Mouse (Mus musculus): ENCODE measurements around the gene Sh3gl1.

Sh3gl1 gene

GRCm38 (mm10) chr17:55986030-55986961 is 50.1 kb downstream of the Sh3gl1 start, which contains the start of gene Fsd1:
Gene Fsd1, plus strand, starts transcription at chr17:55986509.
- DNase-seq: peak; percentile 88

DNA sequence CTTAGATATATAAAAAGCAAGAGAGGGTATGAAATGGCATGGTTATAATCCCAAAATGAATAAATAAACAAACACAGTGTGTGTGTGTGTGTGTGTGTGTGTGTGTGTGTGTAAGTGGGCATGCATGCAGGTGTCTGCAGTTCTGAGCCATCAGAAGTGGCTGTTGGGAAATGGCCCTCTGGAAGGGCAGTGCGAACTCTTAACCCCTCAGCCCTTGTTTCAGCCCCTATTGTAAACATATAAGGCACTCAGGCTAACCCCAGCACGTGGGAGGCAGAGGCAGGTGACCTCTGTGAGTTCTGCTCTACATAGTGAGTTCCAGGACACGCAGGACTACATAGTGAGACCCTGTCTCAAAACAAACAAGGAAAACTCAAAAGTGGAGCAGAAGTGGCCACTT is 59.1 kb downstream of the Sh3gl1 start:
- DNase-seq: no peak

GRCm38 (mm10) chr17:55976255-55976862 is 60.1 kb downstream of the Sh3gl1 start:
- peak; percentile 90 for DNase-seq

DNA sequence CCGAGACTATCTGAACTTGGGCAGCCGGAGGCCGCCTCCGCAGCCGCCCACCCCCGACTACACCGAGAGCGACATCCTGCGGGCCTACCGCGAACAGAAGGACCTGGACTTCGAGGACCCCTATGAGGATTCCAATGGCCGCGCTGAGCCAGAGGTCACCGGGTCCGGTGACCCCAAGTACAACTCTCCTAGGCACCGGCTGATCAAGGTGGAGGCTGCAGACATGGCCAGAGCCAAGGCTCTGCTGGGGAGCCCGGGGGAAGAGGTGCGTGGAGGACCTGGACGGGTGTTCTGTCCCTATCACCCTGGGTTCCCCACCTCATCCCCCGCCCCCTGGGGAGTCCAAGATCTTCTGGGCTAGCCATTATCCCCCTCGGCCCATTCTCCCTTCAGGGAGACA is 65.0 kb downstream of the Sh3gl1 start:
- DNase-seq: no peak

- no peak for DNase-seq
Measured at GRCm38 (mm10) chr17:55969966-55970891, 66.2 kb downstream of the Sh3gl1 start, which contains the start of gene Shd. Gene Shd, plus strand, starts transcription at chr17:55970467.

- no peak for DNase-seq
Measured at GRCm38 (mm10) chr17:55969560-55969959, 66.9 kb downstream of the Sh3gl1 start.

- DNase-seq: no peak
Measured at GRCm38 (mm10) chr17:55968210-55968609, 68.2 kb downstream of the Sh3gl1 start.

DNA sequence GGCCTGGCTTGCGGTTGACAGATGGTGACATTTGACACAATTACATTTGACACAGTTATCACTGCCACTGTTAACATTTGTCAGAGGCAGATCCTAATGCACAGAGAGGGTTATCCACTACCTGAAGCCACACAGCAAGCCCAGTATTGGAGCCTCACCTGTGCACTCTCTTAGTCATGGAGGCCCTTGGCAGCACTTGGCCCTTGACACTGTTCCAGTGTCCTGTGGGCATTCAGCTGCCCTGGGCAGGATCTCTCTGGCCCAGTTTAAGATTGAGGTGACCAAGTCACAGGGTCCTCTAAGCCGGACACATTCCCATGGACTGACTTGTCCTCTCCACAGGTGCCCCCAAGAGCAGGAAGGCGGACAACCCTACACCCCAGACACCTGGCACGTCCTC is 69.2 kb downstream of the Sh3gl1 start:
- no peak for DNase-seq

All from cerebellum, adult 9-10 months (tissue).